ENCODE assay signal across 26 mouse cellular contexts in the genomic region with DNA sequence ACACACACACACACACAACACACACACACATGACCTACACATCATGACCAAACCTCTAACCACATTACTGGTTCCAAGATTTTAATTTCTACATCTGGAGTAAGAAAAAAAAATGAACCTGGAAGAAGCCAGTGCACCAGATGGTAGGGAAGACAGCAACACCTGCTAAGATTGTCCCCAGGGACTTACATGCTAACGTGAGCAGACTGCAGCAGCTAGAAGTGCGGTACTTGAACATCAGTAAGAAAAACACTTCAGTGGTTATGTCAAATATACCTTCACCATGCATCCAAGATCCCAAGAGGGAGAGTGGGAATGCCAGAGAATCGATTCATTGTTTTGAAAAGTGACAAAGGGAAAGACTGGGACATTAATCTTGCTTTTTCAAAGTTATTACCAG.
DNase-seq lines count a peak whose midpoint lies in the region; ATAC-seq lines count a peak whose summit lies in the region.
"Had no signal": no experiment of that assay in that cellular context is flagged by ENCODE, and none has a peak within 500 bp of the region (broad histone marks: within the 10 kb centered on the region; RNA-seq: fewer than 3 reads in every experiment).

No protein-coding gene starts in this region.

- no peaks in the 10 kb centered on the region for H3K4me1 ChIP-seq in hindbrain, embryonic 11.5 days (replicated peaks; ENCODE audit: control insufficient read depth, insufficient read depth, low read length)
- peaks cover 11% of the 10 kb centered on the region for H3K4me1 ChIP-seq in hindbrain, embryonic 10.5 days (replicated peaks)
- no peaks in the 10 kb centered on the region for H3K4me1 ChIP-seq in midbrain, embryonic 16.5 days (ENCODE audit: control insufficient read depth, insufficient read depth, low read length)
- H3K4me1 ChIP-seq in midbrain, embryonic 11.5 days (ENCODE audit: control insufficient read depth, insufficient read depth, low read length) = no peaks in the 10 kb centered on the region
- H3K4me1 ChIP-seq: heart, embryonic 15.5 days; limb, embryonic 12.5 days; liver, embryonic 15.5 days had no signal

- no peak overlapping the region for H3K9ac ChIP-seq in hindbrain, embryonic 11.5 days (ENCODE audit: low read depth, low read length)
- no peak overlapping the region for H3K9ac ChIP-seq in midbrain, embryonic 16.5 days (ENCODE audit: low read depth, low read length)
- no peak overlapping the region for H3K9ac ChIP-seq in midbrain, embryonic 11.5 days (ENCODE audit: low read length)
- H3K9ac ChIP-seq: heart, embryonic 15.5 days; limb, embryonic 12.5 days; liver, embryonic 15.5 days; lung, embryonic 14.5 days; neural tube, embryonic 15.5 days had no signal

- no peaks in the 10 kb centered on the region for H3K27me3 ChIP-seq in hindbrain, embryonic 11.5 days (ENCODE audit: control insufficient read depth, insufficient read depth, low read length)
- no peaks in the 10 kb centered on the region for H3K27me3 ChIP-seq in hindbrain, embryonic 10.5 days (ENCODE audit: insufficient read depth, poor library complexity, severe bottlenecking)
- H3K27me3 ChIP-seq in midbrain, embryonic 16.5 days (ENCODE audit: control insufficient read depth, insufficient read depth, low read depth, low read length) = no peaks in the 10 kb centered on the region
- H3K27me3 ChIP-seq in midbrain, embryonic 11.5 days (ENCODE audit: control insufficient read depth, insufficient read depth, low read length) = no peaks in the 10 kb centered on the region
- H3K27me3 ChIP-seq: heart, embryonic 15.5 days; limb, embryonic 12.5 days; liver, embryonic 15.5 days; neural tube, embryonic 15.5 days had no signal

- DNase-seq in cerebellum, postnatal 10 days = peak; percentile 10 to 11
- no peak for DNase-seq in cerebellum, postnatal 14 days
- DNase-seq in hindbrain, embryonic 11.5 days (ENCODE audit: low spot score) = peak; percentile 5
- DNase-seq in hindbrain, embryonic 10.5 days (ENCODE audit: low spot score) = no peak
- no peak for DNase-seq in midbrain, embryonic 11.5 days (ENCODE audit: low spot score, missing footprints)
- no peak for DNase-seq in gastrocnemius, postnatal 4 days (ENCODE audit: low spot score in 2 of 2)
- DNase-seq: adrenal gland, adult 2 months; adrenal gland, postnatal 36 days; cerebellum, adult 8-10 months; gastrocnemius, adult 2 months; kidney, adult 11 months; kidney, postnatal 14 days; lung, embryonic 14.5 days; lung, postnatal 14 days; right cerebral cortex, adult 18-20 months; spleen, adult 18-20 months; thymus, postnatal 14 days had no signal

- 48% methylated on average over 3 of the region's 3 CpGs for WGBS in hindbrain, embryonic 11.5 days
- 52% methylated on average over 3 of the region's 3 CpGs for WGBS in hindbrain, embryonic 10.5 days
- 48% methylated on average over 3 of the region's 3 CpGs for WGBS in midbrain, embryonic 16.5 days
- 68% methylated on average over 3 of the region's 3 CpGs for WGBS in midbrain, embryonic 11.5 days

- no peak overlapping the region for H3K4me2 ChIP-seq in hindbrain, embryonic 11.5 days (replicated peaks; ENCODE audit: low read depth, low read length)
- H3K4me2 ChIP-seq in midbrain, embryonic 16.5 days (ENCODE audit: low read length) = no peak overlapping the region
- no peak overlapping the region for H3K4me2 ChIP-seq in midbrain, embryonic 11.5 days
- H3K4me2 ChIP-seq: heart, embryonic 15.5 days; limb, embryonic 12.5 days; liver, embryonic 15.5 days; lung, embryonic 14.5 days; neural tube, embryonic 15.5 days had no signal

- no peak for ATAC-seq in hindbrain, embryonic 11.5 days (ENCODE audit: low FRiP score)
- ATAC-seq in midbrain, embryonic 16.5 days = 0 out of 2 replicates have a peak, but pooled peaks have one; percentile 11
- ATAC-seq in midbrain, embryonic 11.5 days (ENCODE audit: low FRiP score) = no peak
- ATAC-seq: activated CD4-positive, CD25-positive, alpha-beta regulatory T cell, adult 4 months; forebrain, embryonic 16.5 days had no signal

- no peak overlapping the region for H3K4me3 ChIP-seq in hindbrain, embryonic 11.5 days (ENCODE audit: low read depth, low read length)
- no peak overlapping the region for H3K4me3 ChIP-seq in hindbrain, embryonic 10.5 days
- H3K4me3 ChIP-seq in midbrain, embryonic 16.5 days (ENCODE audit: low read depth, low read length) = no peak overlapping the region
- H3K4me3 ChIP-seq in midbrain, embryonic 11.5 days (ENCODE audit: low read depth, low read length) = no peak overlapping the region
- H3K4me3 ChIP-seq: gastrocnemius, adult 2 months; heart, embryonic 10.5 days; heart, embryonic 15.5 days; left cerebral cortex, adult 2 months; limb, embryonic 12.5 days; liver, embryonic 15.5 days; neural tube, embryonic 15.5 days had no signal

- H3K36me3 ChIP-seq in hindbrain, embryonic 11.5 days (ENCODE audit: control insufficient read depth, insufficient read depth, low read length) = no peaks in the 10 kb centered on the region
- H3K36me3 ChIP-seq in hindbrain, embryonic 10.5 days = no peaks in the 10 kb centered on the region
- no peaks in the 10 kb centered on the region for H3K36me3 ChIP-seq in midbrain, embryonic 16.5 days (ENCODE audit: control insufficient read depth, insufficient read depth, low read length)
- no peaks in the 10 kb centered on the region for H3K36me3 ChIP-seq in midbrain, embryonic 11.5 days (ENCODE audit: control insufficient read depth, insufficient read depth, low read length)
- H3K36me3 ChIP-seq: heart, embryonic 10.5 days; heart, embryonic 15.5 days; limb, embryonic 12.5 days; liver, embryonic 15.5 days; neural tube, embryonic 15.5 days had no signal

- no peaks in the 10 kb centered on the region for H3K9me3 ChIP-seq in hindbrain, embryonic 11.5 days (ENCODE audit: control insufficient read depth, low read length)
- no peaks in the 10 kb centered on the region for H3K9me3 ChIP-seq in hindbrain, embryonic 10.5 days
- H3K9me3 ChIP-seq in midbrain, embryonic 16.5 days (replicated peaks; ENCODE audit: control insufficient read depth, low read length, poor library complexity, severe bottlenecking) = no peaks in the 10 kb centered on the region
- no peaks in the 10 kb centered on the region for H3K9me3 ChIP-seq in midbrain, embryonic 11.5 days (ENCODE audit: control insufficient read depth, low read length)
- H3K9me3 ChIP-seq: heart, embryonic 10.5 days; heart, embryonic 15.5 days; limb, embryonic 12.5 days; liver, embryonic 15.5 days; neural tube, embryonic 15.5 days had no signal

- H3K27ac ChIP-seq in hindbrain, embryonic 11.5 days (ENCODE audit: low read depth, low read length) = no peak overlapping the region
- H3K27ac ChIP-seq in hindbrain, embryonic 10.5 days = no peak overlapping the region
- no peak overlapping the region for H3K27ac ChIP-seq in midbrain, embryonic 16.5 days (ENCODE audit: low read length)
- no peak overlapping the region for H3K27ac ChIP-seq in midbrain, embryonic 11.5 days (ENCODE audit: low read depth, low read length)
- H3K27ac ChIP-seq: gastrocnemius, adult 2 months; heart, embryonic 10.5 days; heart, embryonic 15.5 days; left cerebral cortex, adult 2 months; limb, embryonic 12.5 days; liver, embryonic 15.5 days; neural tube, embryonic 15.5 days had no signal

Comparison
In these comparisons a context has a peak if more than half of its experiments do, and no peak if none do; other contexts are left out.
1. DNase-seq: peak in cerebellum, postnatal 10 days (2 of 2) and hindbrain, embryonic 11.5 days (single experiment); none in cerebellum, postnatal 14 days (0 of 2), hindbrain, embryonic 10.5 days (single experiment), midbrain, embryonic 11.5 days (single experiment) and gastrocnemius, postnatal 4 days (0 of 2).